Mouse (Mus musculus) T-helper 1 cell (primary cell): Measurements from ENCODE around the gene Tbc1d22b.

Experiments
- in situ Hi-C: fragments of 300-600 bp; cut with MboI, MseI; formaldehyde crosslinking; loops from one replicate; pipeline ENCODE4 v1.15.1; 2025; ENCODE audit warnings: high pct_unique_total_duplicates

Tbc1d22b gene

DNA sequence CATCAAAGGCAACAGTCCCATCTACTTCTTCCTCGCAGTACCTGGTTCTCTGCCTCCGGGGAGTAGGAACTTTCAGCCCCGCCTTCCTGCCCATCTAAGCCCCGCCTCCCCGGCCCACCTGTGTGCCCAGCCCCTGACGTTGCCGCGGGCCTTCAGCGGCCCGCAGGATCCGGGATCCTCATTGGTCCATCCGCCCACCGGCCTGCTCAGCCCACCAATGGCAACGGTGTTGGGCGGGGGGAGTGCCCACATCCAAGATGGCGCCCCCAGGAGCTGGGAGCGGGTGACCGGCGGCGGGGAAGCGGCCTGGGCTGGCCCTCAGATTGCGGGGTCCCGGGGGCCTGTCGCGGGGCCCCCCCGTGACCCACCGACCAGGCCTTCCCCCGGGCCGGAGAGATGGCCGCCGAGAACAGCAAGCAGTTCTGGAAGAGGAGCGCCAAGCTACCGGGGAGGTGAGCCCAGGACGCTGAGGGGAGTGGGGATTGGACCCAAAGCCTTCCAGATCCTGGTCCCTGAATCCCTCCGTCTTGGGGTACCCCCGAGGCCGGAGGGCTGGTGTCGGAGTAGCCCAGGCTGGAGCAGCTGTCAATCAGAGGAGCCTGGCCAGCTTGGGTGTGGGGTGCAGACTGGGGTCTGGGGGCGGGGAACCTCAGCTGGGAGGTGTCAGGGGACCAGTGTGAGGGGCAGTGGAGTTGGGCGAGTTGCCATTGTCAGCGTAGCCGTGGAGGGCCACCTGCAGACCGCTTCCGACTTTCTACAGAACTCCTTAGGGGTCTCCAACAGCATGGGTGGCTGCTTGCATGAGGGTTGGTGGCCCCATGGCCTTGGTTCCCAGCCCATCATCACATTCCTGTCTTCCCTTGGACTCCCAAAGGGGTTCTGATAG is at the start of gene Tbc1d22b, which contains the start of gene Gm17657:
TSS of gene Tbc1d22b (plus strand) at position 243 of the 886 bp plus-strand sequence.
TSS of gene Gm17657 (minus strand) at position 96 of the 886 bp plus-strand sequence.
- in situ Hi-C loops, result no loop called here

- in situ Hi-C loops, result no loop called here
Observed at GRCm38 (mm10) chr17:29500243-29500740, 49.3 kb upstream of the Tbc1d22b start.

DNA sequence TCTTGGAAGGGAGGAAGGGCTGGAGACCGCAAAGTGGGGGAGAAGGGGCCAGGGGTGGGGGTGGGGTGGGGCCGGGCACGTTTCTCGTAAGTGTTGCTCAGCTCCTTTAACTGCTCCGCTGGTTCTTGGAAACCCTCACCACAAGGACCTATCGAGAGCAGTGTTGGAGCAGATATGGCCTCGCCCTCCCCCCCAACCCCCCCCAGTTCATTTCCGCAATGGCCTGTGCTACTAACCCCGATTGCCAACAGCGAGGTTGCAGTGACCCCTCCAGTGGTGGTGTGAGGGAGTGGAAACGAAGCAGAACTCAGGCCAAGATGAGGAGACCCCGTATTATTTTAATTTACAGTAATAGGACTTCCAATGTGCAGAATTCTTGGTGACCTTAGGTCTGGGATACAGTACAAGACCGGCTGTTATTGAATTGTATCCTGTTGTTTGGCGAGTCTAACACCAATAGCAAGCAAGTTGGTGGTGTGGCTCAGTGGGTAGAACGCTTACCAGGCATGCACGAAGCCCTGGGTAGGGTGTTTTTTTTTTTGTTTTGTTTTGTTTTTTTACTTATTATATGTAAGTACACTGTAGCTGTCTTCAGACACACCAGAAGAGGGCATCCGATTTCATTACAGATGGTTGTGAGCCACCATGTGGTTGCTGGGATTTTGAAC is 48.6 kb upstream of the Tbc1d22b start:
- in situ Hi-C loops, result no loop called here

GRCm38 (mm10) chr17:29502005-29502668 is 47.4 kb upstream of the Tbc1d22b start:
- in situ Hi-C loops, result no loop called here

DNA sequence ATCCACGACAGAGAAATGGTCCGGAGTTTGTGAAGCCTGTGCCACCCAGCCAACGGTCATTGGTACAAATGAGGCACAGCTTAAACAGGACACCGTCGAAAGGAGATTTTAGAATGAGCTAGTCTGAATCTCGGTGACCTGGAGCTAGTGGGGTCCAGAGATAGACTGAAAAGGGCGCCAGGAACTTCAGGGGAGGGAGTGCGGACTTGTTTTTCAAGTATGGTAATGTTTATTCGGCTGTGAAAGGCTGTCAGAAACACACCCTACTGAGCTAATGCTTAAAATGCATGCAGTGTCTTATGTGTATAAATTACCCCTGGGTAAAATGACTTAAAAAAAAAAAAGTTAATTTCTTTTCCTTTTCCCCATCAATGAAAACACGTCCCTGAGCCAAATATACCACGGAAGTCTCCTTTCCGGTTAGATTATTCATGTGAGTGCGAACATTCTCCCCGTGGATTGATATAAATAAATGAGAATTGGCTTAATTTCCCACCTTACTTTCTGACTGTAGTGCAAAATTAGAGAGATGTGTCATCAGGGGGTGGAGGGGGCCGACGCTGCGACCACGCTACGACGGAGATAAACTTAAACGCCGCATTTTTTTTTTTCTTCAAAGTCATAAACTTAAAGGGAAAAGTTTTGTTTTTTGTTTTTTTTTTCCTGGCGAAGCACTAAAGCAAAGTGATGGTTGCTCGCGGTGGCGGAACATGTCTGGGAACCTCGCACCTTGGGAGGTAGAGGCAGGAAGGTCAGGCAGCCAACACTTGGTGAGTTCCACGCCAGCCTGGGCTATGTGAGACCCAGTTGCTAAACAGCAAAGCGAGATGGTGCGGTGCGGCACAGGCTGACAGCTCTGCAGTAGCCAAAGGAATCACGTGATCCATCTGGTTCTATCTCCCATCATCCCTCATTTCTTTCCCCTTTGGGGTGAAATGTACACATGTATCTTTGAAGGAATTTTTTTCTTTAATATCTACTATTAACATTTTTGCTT is 46.6 kb upstream of the Tbc1d22b start:
- in situ Hi-C loops, result no loop called here

DNA sequence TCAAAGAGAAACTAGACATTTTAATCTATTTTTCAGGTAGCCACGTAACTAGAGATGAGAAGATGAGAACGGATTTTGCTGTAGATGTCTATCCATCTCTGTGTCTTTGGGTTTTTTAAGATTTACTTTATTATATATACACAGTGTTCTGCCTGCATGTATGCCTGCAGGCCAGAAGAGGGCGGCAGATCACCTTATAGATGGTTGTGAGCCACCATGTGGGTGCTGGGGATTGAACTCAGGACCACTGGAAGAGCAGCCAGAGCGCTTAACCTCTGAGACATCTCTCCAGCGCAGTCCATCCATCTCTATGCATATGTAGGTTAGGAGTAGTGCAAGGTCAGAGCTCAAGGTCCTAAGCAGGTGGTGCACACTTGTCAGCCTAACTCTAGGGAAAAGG is 45.9 kb upstream of the Tbc1d22b start:
- in situ Hi-C loops, result no loop called here

GRCm38 (mm10) chr17:29508927-29509608 is 40.5 kb upstream of the Tbc1d22b start:
- in situ Hi-C loops, result no loop called here

GRCm38 (mm10) chr17:29510691-29511090 is 38.9 kb upstream of the Tbc1d22b start:
- in situ Hi-C loops, result loop anchor here (5.0 to 10.0 kb wide), 3 partner anchors 128 to 336 kb away; no protein-coding TSS in a partner anchor

DNA sequence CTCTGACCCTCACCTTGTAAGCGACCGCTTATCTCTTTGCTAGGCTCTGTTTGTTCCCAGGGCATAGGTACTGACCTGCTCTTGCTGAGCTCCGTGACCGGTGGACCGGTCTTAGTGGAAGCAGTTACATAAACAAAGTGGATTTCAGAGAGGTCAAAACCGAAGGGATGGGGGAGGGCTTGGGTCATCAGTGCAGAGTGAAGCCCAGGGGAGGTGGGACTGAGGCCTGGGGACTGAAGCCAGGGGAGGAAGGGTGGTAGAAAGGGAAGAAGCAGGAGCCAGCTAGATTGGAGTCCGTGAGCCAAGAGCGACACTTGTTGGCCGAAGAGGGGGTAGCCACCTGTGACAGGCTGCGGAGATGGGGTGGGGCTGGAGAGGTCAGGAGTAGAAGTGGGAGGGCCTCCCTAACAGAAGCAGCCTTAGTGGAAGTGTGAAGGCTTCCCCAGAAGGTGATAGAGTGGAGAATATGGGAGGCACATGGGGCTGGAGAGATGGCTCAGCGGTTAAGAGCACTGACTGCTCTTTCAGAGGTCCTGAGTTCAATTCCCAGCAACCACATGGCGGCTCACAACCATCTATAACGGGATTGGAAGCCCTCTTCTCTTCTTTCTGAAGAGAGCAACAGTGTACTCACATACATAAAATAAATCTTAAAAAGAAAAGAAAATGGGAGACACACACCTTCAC is 36.4 kb upstream of the Tbc1d22b start:
- in situ Hi-C loops, result loop anchor here (5.0 to 10.0 kb wide), 3 partner anchors 131 to 338 kb away; no protein-coding TSS in a partner anchor

DNA sequence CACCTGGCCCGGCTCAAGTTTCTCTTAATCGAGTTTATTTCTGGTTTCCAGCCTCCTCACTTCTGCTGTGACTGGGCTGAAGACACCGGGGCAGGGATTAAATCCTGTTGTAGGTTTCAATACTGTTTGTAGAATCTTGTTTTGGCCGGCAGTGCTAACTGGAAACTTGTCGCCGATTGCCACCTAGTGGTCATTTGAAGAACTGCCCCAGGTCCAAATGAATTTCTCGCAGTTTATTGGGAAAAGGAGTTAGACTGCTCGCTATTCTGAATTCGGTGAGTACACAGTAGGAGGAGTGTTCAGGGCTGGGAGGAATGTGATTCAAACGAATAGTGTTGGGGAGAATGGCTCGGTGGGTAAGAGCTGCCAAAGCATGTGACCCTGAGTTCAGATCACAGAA is 35.1 kb upstream of the Tbc1d22b start:
- in situ Hi-C loops, result loop anchor here (5.0 to 10.0 kb wide), 3 partner anchors 132 to 340 kb away; no protein-coding TSS in a partner anchor

DNA sequence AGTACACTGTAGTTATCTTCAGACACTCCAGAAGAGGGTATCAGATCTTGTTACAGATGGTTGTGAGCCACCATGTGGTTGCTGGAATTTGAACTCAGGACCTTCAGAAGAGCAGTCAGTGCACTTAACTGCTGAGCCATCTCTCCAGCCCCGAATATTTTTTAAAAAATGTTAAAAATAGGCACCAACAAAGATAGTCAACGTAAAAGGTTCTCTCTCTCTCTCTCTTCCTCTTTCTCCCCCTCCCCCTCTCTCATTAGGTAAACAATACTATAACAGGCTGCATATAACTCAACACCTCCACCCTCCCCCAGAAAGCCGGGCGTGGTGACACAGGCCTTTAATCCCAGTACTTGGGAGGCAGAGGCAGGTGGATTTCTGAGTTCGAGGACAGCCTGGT is 30.9 kb upstream of the Tbc1d22b start:
- in situ Hi-C loops, result loop anchor here (10.0 kb wide), 2 partner anchors 264 to 344 kb away; no protein-coding TSS in a partner anchor

DNA sequence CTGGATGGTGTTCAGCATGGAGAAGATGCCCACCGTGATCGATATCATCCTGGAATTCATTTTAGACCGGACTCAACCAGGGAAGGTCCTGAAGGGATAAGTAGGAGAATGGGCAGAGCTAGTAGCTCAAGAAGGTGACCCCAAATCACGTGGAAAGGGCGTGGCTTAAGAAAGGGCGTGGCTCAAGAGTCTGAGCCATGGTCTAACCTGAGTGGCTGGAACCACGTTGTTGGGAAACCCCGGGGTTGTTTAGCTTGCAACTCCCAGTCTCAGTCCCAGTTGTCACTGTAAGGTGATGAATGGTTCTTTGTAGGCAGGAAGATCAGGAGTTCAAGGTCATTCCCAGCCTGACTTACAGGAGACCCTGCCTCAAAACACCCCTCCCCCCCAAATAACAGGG is 29.9 kb upstream of the Tbc1d22b start:
- in situ Hi-C loops, result loop anchor here (10.0 kb wide), 2 partner anchors 265 to 345 kb away; no protein-coding TSS in a partner anchor

DNA sequence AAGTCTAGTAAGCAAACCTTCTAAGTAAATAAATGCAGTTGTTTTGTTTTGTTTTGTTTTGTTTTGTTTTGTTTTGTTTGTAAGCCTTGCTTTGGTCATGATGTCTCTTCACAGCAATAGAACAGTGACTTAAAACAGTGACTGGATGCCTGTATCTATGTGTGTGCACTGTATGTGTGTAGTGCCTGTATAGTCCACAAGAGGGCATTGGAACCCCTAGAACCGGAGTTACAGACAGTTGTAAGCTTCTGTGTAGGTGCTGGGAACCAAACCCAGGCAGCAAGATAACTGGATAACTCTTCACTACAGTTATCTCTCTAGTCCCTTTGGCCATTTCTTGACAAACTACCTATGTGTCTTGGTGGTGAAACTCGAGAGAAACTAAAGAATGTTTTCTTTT is 24.0 kb upstream of the Tbc1d22b start:
- in situ Hi-C loops, result loop anchor here (5.0 kb wide), 1 partner anchor 77 kb away; no protein-coding TSS in a partner anchor

DNA sequence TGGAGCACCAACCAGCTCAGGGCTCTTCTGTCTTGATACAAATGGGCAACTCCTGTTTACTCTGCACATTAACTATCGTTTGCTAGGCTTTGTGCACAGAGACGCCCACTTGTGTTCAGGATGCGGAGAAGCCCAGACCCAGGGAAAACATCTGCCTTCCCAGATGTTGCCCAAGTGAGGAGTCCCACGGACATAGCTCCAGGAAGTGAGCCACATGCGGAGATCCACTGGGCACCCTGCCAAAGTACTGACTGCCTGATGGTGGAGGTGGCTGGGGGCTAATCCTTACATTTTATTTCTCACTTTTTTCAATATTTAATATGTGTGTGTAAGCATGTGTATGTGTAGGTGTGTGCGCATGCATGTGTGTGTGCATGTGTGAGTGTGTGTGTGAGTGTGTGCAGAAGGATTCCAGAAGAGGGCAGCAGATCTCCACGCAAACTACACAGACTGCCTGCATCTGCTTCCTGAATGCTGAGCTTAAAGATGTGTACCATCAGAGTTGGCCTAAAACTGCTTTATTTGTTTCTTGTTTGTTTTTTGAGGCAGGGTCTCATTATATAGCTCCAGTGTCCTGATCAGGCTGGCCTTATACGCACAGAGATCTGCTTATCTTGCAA is 20.9 kb upstream of the Tbc1d22b start:
- in situ Hi-C loops, result loop anchor here (5.0 kb wide), 1 partner anchor 74 kb away; no protein-coding TSS in a partner anchor

- in situ Hi-C loops, result no loop called here
Observed at GRCm38 (mm10) chr17:29530508-29530907, 19.1 kb upstream of the Tbc1d22b start.

GRCm38 (mm10) chr17:29531278-29531677 is 18.3 kb upstream of the Tbc1d22b start:
- in situ Hi-C loops, result no loop called here

DNA sequence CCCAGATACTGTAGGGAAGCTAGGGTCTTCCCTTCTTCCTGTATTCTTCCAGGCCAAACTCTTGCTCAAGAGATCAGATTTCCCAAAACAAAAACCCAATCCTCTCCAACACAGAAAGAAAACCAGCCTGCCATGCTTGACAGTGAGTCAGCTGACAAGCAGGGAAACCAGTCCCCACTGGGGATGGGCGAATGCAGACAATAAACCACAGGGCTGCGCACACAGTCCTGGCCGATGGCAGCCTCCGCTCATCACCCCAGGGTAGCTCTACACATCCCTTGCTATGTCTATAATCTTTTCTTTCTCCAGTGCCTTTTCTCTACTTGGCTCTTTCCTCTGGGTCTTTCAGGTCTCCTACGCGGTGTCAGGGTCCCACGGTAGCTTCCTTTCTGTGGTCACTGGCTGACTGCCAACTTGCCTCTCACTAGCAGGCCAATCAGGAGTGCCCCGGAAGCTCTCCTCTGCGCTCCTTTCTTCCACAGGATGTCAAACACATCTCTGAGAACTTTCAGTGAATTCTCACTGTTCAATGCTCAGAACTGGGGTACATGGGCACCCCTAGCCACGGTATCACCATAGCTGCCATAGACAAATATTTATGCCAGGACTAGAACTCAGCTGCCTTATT is 17.7 kb upstream of the Tbc1d22b start:
- in situ Hi-C loops, result no loop called here

DNA sequence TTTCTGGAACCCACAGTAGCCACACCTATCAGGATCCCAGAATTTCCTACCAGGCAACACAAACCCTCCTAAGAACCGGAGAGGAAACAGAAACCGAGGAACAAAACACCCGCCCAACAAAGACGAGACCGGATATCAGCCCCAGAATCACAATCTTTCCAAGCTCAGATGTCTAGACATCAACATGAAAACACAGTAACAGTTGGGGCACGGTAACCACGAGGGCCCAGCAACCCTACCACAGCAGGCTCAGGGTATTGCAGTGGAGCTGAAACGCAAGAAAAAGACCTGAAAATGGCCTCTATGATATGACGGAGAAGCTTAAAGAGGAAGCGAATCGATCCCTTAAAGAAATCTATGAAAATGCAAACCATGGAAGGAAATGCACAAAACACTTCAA is 15.7 kb upstream of the Tbc1d22b start:
- in situ Hi-C loops, result no loop called here
